Mouse (Mus musculus) brain, embryonic 14.5 days (tissue): ENCODE measurements around the gene Dctn3.

Source experiments
- CTCF ChIP-seq: fragments of 200-500 bp; IDR thresholded peaks from 2 replicates; pipeline ENCODE4 v1.5.1; 2012; ENCODE audit warnings: inconsistent platforms, mild to moderate bottlenecking, moderate library complexity, borderline replicate concordance; ENCODE audit not compliant: insufficient read depth, insufficient read length; ENCODE audit errors: extremely low read depth
- POLR2A ChIP-seq: fragments of 200-500 bp; IDR thresholded peaks from 2 replicates; pipeline ENCODE4 v1.6.1; 2012; ENCODE audit warnings: mild to moderate bottlenecking, inconsistent platforms, borderline replicate concordance; ENCODE audit not compliant: poor library complexity, insufficient read depth, insufficient read length, severe bottlenecking; ENCODE audit errors: extremely low read depth

DNA sequence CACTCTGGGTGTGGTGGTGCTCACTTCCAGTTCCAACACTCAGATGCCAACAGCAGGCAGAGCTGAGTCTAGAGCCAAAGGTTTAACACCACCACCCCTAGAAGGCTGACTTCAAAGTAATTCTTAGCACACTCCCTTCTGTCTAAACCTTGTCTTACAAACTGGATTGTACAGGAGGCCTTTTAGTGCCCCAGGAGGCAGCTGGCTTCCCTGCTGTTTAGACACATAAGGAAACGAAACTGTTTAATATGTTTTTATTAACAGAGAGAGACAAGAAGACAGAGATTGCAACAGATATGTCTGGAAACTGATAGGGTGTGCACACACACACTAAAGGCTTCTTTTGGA lies 15.3 kb upstream of the Dctn3 start:
- no peak for TF ChIP-seq CTCF
- no peak for TF ChIP-seq POLR2A
